Mouse (Mus musculus): Measurements from ENCODE around the gene Ccdc189.

GRCm38 (mm10) chr7:127614891-127615843 lies 26.8 kb upstream of the Ccdc189 start, which contains the start of gene Zfp629:
- TF ChIP-seq CTCF (IDR thresholded peaks at IDR 0.05; ENCODE audit: extremely low read depth, insufficient read length, insufficient replicate concordance, low read depth, low read length), result no peak
- TF ChIP-seq POLR2A (IDR thresholded peaks at IDR 0.05; ENCODE audit: low read depth, low read length), result no peak
